Mouse (Mus musculus) monocyte, adult 2 months (primary cell): ENCODE data around the gene Trmt112.
A peak's percentile ranks its signal among the peaks of the same experiment; 100 is the strongest.
"Not testable (repeated sequence)": the region's sequence is repeated elsewhere in the genome, so short reads cannot be mapped to it uniquely, and the experiment has no call there.

ENCODE experiments used
- DNase-seq, 2 experiments: peaks; one replicate each; pipeline ENCODE4 v3.0.0; 2022; ENCODE audit warnings: low spot score in 2 of 2, low read depth in 1 of 2

The Trmt112 gene

DNA sequence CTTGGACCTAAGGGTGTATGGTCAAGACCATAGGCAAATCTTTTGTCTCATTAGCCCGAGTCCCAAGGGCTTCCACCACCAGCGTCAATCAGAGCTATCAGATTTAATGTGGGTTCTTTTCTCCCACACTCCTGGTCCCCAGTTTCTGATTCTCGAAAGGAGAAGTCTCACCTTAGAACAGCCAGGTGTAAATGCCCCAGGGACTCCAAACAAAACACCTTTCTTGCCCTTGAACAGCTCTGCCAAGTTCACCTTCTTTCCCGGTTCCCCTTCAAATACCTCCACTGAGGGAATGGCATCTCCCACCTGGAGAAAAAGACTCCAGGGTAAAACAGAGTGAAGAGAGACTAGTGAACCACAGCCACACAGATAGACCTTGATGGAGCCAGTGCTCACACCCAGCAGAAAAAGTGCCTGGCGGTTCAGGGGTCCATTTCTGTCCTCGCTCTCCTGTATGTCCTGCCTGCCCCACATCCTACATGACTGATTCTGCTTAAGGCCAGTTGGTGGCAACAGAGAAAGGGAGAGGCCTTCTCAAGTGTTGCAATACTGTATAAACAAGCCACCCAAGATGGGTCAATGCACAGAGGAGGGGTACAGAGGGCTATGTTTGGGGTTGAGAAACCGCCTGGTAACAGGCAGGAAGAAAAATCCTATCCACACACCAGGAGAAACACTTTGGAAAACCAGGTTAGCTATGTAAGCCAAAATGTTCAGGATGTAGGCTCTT is 1.5 kb upstream of the Trmt112 start:
- no peak for DNase-seq

DNA sequence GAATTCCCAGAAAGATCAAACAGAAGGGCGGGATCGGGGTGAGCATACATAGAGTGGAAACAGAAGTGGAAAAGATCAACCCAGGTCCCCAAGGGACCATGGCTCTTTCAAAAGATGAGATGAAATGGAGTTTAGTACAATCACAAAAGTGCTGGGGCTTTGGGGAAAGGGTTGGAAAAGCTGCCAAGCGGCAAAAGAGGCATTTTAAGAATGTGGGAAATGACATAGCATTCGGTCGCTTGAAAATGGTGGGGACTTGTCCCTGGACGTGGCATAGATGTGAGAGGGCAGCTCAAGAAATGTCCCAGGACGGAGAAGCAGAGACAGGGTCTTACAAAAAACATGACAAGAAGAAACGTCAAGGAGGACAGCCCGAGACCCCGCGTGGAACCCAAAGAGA is 477 bp upstream of the Trmt112 start:
- no peak for DNase-seq

DNA sequence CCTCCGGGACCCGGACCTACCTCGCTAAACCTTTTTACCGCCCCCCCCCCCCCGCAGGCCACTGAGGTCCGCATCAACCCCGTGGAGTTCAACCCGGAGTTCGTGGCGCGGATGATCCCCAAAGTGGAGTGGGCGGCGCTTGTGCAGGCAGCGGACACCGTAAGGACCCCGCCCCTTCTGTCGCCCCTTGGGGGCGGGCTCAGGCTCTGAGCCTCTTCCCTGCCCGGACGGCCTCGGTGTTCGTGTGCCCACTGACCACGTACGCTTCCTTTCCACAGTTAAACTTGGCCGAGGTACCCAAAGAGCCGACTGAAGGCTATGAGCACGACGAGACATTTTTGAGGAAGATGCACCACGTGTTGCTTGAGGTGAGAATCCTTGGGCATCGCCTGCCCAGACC is 808 bp downstream of the Trmt112 start:
- DNase-seq: not testable (repeated sequence)

DNA sequence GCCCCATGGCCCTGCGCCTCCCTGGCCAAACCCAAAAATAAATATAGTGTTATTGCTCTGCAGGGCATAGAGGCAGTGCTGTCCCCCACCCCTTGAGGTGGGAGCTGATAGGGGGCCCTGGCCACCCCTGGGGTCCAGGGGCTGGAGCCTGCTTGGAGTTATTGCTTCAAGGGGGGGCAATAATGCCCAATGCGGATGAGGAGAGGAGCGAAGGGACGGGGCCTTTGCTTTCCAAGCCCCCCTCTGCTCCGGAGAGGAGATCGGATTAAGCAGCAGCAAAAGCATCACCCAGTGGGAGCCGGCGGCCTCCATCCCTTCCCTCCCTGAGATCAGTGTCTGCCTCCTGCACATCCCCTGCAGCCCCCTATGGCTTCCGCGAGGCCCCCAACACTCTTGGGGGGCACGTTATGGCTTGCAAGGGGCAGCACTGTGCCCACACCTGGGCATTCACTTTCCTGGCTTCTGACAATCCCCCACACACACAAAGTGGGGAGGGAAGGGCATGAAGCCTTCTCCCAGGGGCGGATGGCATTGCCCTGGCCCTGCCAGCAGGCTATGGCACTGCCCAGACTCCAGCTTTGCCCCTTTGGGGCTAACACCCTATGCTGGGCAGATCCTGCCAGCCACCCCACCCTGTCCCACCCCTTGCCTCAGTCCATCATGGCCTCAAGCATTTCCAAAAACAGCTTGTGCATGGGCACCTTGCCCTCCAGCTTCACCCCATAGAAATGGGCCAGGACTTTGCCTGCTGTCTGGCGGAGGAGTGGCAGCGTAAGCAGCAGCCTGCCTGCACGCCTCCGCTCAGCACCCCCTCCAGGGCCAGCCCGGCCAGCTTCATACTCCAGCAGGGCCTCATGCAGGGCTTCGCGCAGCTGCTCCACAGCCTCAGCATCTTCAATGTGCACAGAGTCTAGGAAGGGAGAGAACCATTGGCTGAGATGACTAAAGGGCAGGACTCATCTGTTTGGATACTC is 1.9 kb downstream of the Trmt112 start:
- DNase-seq: no peak

DNA sequence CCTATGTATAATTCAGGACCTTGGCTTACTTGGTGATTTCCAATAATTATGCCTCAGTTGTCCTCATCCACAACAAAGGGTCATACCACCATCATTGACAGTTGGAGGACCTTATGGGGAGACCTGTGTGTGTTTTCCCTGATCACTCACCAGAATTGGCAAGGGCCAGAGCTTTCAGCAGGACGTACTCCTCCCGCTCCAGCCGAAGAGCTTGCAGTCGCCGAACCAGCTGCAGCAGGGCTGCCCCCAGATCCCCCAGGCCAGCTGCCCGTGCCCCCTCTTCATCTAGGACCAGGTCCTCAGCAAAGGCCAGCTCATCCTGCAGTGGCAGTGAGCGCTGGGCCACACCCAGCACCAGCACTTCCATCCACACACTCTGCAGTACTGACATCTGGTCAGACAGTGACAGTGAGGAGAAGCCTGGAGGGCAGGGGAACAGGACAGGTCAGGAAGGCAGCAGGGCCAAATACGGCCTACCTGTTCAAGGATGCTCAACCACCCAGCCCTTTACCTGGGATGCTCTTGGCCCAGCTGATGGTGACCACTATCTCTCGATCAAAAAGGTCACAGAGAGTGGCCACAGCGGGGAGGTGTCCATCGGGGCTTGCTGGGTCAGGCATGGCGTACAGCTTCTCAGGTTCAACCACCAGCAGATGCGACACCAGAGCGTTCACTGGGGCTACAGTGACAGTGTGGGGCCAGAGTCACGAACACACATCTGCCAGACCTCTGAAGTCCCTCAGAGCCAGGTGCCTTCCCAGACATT is 2.9 kb downstream of the Trmt112 start:
- no peak for DNase-seq

DNA sequence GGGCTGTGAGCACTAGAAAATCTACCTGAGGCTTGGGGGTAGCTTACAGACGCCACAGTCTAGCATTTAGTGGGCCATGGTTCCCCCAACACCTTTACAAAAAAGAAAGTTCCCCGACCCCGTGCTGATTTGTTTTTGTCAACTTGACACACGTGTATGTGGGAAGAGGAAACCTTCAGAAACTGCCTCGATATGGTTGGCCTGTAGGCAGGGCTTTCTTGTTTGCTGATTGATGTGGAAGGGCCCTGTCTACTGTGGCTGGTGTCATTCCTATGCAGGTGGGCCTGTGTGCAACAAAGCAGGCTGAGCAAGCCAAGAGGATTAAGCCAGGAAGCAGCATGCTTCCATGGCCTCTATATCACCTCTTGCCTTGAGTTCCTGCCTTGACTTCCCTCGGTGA is 3.5 kb downstream of the Trmt112 start:
- no peak for DNase-seq

DNA sequence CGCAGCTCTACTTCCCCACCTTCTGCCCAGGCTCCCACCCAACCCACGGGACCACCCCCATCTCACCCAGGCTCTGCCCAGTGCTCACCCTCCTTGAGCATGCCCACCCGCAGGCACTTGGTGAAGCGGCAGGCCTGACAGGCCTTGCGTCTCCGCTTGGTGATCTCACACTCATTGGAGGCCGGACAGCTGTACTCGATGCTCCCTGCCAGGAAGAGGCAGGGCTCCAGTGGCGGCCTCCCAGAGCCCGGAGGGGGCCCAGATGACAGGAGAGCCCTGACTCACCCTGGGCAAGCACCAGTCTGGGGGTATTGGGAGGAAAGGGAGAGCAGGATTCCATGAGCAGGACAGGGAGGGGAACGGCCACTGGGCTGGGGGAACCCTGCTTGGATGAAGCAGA is 4.5 kb downstream of the Trmt112 start:
- DNase-seq: no peak

DNA sequence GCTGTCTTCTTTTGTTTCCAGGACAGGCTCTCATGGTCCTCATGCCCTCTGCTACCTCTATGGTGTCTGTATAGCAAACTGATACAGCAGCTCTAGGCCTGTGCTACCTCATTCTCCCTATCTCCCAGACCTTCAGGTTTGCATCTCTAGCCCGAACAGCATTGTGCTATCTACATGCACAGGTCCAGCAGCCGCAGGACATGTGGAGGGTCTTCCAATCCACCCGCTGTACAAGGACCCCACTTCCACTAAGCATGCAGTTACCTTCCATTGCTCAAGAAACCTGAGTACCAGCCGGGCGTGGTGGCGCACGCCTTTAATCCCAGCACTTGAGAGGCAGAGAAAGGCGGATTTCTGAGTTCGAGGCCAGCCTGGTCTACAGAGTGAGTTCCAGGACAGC is 5.0 kb downstream of the Trmt112 start:
- no peak for DNase-seq

DNA sequence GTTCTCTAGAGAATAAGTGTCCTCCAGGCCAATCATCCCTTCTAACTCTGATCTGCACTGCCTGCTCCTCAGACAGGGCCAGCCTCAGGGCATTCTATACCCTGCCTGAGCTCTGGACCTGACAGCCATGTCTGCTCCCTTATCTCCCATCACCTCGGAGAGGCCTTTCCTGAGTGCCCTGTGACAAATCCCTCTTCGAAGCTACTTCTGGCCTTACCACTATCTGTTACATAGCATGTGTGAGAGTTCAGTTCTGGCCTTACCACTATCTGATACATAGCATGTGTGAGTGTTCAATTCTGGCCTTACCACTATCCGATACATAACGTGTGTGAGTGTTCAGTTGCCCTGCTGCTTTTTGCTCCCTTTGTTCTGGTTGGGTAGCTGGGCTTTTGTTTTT is 5.8 kb downstream of the Trmt112 start:
- no peak for DNase-seq

DNA sequence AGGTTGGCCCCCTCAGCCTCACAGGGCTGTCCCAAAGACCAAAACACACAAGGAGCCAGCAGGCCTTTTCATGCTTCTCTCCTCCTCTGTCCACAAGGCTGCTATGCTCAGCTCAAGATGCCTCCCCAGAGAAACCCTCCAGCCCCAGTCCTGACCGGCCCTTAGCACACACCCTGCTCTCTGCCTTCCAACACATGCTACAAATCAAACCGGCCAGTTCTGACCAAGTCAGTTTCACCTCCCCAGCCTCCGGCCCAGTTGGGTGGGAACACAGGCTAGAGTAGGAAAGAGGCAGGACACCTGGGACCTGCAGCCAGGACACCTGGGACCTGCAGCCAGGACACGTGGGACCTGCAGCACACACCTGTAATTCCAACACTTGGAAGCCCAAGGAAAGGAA is 7.0 kb downstream of the Trmt112 start:
- no peak for DNase-seq

DNA sequence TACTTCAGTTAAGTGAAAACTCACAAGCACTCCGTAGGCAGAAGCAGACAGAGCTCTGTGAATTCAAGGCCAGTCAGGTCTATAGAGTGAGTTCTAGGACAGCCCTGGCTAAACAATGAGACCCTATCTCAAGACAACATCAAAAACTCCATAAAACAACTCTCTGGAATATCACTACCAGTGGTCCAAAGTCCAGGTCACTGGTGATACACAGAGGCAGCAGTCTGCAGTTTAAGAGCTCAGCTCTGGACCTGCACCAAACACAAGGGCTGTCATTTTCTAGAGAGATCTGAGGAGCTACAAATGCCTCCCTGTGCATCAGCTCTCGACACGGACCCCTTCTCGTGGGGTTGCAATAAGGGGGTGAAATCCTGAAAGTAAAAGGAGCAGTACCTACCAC is 8.8 kb downstream of the Trmt112 start:
- no peak for DNase-seq

DNA sequence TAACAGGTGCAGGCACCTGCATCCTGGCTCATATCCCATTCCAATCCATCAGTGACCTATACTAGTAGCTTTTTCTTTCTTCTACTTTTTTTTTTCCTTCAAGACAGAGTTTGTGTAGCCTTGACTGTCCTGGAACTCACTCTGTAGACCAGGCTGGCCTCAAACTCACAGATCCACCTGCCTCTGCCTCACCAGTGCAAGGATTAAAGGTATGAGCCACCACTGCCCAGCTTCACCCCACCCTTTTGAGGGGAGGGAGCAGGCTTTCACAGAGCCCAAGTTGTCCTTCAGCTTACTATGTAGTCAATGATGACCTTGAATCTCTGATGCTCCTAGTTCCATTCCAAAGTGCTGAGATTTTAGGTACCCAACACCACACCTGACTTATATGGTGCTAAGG is 9.9 kb downstream of the Trmt112 start:
- DNase-seq: no peak

DNA sequence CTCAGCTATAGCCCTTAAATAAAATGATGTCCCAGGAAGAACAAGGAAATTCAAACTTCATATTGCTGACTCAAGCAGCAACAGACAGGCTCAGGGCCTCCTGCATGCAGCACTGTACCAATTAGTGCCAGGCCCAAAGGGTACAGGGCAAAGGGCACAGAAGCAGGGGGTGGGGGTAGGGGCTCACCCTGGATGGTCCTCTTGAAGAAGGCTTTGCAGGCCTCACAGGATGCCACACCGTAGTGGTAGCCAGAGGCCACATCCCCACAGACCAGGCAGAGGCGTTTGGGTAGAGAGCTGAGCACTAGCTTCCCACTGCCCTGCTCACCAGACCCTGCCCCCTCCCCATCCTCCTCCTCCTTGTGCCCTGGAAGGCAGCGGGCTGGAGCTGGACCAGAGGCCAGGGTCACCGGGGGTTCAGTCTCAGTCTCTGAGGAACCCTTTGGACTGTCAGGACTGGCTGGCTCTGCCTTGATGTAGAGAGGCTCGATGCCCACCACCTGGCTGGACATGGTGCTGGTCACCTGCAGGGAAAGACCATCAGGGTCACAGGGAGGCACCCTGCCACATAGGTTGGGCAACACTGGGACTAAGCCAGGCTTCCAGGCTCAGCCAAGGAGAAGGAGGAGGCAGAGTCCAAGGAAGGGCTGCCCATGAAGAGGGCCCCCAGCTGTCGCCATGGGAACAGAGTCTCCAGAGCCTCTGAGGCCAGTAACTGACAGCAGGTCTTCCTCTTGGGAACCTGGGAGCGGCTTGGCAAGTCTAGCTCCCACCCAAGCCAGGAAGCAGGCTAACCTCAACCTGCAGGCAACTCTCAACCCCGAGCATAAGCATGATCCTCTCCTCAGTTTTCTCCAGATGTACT is 10.6 kb downstream of the Trmt112 start:
- no peak for DNase-seq

DNA sequence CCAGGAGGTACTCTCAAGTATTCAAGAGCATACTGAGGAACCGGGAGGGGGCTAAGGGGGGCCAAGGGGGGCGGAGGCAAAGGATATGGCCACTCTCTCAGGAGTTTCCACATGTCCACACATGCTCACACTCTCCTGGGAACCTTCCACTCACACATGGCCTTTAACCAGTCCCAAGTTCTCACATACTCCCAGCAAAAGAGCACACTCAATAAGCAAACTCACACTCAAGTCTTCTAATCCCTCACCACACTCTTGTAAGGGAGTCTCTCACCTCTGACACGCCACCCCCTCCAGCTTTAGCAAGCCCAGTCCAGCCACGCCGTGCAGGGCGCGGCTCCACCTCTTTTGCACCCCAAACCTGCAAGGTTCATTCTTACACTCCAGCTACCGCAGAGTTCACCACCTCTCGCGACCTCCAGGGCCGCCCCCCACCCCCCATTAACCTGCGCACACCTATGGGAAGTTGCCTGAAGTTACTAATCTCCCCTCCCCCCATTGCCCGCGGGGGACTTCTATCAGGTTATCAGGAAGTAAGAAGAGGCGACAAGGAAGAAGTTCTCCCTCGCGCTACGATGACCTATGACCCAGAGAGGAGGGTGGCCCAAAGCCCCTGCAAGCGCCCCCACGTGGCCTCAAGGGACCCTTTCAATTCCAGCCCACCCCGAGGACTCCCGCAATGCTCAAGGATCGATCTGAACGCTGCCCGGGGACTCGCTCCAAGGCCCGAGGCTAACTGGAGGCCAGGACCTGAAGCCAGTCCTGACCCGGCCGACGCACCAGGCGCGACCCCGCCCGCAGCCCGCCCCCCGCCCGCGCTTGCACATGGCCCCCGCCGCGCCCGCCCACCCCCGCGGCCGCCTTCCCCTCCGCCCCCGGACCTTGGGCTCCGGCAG is 11.5 kb downstream of the Trmt112 start:
- DNase-seq: no peak

DNA sequence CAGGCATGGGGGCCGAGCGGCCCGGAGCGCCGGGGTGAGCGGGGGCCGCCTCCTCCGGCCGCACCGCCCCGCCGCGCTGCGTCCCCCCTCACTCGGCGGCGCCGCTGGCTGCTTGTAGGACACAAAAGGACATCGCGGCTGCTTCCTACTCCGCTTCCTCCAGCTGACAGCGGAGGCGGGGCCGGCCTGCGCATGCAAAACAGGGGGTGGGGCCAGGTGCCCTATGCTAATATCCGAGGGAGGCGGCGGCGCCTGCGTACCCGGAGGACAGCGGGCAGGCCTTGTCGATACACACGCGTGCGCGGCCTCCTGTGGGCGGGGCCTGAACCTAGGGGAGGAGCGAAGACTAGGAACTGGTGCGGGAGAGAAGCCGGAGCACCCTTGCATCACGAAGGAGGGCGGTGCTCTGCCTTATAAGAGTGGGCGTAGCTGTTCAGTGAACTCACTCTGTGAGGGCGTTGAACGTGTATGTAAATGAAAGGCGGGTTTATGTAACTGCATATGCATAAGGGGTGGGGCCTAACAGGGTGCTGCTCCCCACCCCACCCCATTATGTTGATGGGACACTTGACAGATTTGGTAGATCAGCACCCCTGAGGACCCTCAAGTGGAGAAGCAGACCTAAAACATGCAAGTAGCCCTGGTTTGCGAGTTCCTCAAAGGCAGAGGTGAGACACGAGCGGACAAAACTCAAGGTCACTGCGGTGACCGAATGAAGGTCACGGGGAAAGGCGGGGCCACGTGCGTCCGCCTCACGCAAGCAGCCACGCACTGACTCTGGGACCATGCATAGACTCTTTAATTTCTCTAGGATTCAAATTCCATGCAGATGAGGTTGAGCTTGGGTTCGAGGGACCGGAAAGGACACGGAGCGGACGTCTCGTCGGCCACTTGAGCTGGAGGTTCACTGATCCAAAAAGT is 12.4 kb downstream of the Trmt112 start, which contains the start of gene Esrra:
TSS of gene Esrra (minus strand) at position 167 of the 921 bp plus-strand sequence.
- DNase-seq: peak; percentile 100

DNA sequence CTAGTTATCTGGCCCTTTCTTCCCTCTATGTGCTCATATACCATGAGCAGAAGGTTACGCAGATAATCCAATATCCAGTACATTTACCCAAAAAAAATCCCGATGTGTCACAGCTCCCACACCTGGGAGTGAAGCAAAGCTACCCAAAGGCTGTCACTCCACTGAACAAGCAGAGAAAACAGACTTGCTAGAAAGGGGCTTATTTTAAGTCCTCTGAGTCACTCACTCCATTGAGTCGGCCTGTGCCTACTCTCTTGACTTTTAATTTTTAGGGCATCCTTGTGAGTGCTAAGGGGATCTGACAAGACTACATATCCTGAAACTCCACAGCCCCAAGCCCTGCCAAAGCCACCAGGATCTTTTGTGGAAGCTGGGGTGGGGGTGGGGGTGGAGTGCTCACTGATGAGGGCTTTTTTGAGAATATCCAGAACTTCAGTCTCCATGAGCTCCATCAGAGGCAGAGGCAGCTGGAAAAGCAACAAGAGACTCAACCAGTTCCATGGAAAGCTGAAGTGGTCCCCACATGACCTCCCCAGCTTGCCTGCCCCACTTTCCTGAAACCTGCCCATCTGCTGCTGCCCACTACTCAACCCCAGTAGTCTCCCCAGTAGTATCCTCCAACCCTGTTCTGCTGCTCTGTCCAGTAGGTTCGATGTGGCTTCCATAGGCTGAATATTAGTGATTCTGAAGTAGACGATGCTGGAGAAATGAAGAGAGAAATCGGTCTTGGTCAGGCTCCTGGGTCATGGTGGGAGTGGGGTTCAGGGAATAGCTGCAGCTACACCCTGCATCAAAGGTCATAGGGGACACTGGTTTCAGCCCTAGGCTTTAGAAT is 13.6 kb downstream of the Trmt112 start:
- DNase-seq: no peak

DNA sequence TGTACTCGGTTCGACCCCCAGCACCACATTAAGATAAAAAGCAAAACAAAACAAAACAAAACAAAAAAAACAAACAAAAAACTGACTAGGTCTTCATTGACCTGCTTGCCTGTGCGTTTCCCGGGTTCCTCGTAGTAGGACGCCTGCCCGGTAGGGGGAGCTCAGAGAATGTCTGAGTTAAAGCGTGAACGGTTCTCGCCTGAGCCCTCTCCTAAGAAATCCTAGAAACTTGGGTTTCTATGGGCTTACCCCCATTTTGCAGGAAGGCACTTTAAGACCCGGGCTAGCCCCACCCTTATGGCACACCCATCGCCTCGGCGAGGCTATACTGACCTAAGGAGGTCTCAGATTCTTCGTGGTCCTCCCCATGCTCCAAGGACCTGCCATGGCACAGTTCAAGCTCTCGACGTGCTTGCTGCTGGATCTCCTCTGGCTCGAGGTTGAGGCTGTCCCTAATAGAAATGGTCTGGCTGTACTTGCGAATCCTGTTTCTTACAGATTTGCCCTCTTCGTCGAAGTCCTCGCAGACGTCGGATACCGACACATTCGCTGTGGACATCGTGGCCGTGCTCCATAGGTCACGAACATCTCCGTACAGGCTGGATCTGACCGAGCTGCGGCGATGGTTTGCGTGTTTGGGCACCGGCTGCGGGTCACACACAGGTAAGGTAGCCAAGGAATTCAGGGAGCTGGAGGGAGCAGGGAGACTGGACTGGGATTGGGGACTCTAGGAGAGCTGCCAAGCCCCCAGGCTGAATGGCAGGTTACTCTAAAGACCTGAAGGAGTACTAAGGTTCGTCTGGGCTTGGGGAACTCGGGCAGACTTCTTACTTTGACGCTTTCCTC is 15.2 kb downstream of the Trmt112 start:
- peak in 1 of 2 experiments; percentile 73 for DNase-seq
